Mouse (Mus musculus): ENCODE measurements around the gene Gpbar1.
"Not testable (repeated sequence)": the region's sequence is repeated elsewhere in the genome, so short reads cannot be mapped to it uniquely, and the experiment has no call there.

Gene Gpbar1

GRCm38 (mm10) chr1:74277883-74278537 is 340 bp upstream of the Gpbar1 start:
- no peak for DNase-seq (ENCODE audit: low spot score)

- no peak for DNase-seq (ENCODE audit: low spot score)
Measured at GRCm38 (mm10) chr1:74278988-74279387, 638 bp downstream of the Gpbar1 start.

DNA sequence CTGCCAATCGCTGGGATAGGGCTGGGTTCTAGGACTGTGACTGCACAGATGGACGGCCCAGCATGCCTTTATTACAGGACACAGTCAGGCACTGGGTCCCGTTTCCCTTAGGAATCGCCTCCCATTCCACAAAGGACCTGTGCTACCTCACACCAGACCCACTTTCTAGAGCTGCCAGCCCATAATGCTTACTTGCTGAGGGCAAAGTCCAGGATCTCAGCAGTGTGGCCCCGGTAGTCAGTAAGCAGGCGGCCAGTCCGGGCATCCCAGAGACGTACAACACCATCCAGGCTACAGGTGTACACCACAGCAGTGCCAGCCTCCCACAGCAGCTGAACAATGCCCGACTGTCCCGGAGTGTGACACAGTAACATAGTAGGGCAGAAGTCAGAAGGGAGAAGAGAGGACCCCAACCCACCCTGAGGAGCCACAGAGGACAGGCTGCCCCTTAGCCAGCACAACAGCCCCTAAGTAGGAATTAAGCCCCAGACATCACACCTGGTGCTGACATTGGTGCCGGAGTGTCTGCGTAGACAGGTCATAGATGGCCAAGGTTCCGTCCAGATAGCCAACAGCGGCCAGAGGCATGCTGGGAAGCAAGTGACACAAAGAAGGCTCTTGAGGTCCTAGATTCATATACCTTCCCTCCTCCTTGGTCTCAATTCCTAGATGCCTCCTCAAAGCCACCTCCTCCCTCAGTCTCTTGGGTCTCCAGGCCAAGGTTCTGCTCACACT is 2.4 kb downstream of the Gpbar1 start:
- no peak for DNase-seq (ENCODE audit: low spot score)

- no peak for DNase-seq (ENCODE audit: low spot score)
Measured at GRCm38 (mm10) chr1:74281372-74281771, 3.0 kb downstream of the Gpbar1 start.

DNA sequence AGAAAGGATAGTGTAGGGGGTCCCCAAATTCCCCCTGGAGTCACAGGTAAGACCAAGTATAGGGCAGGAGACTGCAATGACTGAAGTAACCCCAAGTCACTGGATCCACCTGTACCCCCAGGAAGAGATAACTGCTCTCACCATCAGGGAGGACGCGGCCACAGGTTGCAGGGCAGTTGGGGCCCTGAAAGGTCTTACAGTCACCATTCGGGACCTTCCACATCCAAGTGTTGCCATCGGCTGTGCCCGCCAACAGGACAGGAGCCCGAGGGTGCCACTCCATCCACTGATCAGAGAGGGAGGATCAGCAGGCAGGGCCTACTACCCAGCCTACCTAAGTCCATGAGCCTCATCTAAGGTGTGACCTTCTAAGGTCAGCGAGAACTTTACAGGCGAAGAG is 3.5 kb downstream of the Gpbar1 start:
- no peak for DNase-seq (ENCODE audit: low spot score)

GRCm38 (mm10) chr1:74282896-74283625 is 4.7 kb downstream of the Gpbar1 start:
- no peak for DNase-seq (ENCODE audit: low spot score)

DNA sequence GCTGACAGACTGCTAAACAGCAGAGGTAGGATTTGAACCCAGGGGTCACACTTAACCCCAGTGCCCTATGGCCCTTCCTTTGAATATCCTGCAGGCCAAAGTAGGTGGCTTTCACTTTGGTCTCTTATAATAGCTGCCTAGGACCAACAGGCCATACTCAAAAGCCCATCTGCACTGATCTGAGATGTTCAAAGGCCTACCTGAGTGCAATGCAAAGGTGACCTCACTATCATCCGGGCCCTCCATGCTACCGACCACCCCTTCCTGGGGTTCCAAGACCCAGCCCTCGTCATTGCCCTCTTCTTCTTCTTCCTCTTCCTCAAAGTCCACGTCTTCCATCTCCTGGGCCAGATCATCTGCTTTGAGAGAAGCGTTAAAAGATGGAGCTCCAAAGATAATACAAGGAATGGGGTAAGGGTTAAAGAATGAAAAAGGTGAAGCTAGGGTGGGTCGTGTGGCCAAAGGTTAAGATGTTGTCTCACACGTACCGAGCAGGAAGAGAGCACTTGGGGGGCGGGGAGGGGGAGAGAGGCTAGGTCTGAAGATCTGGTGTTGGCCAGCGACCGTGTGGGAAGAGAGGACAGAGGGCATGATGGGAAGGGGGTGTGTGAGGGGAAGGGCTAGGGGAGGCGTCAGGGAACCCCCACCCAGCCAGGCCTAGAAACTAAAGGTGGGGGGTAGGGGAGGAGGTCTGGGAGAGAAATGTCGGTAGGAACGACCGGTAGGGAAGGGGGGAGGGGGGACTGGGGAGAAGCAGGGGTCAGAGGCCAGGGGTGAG is 5.5 kb downstream of the Gpbar1 start:
- DNase-seq (ENCODE audit: low spot score) = peak; percentile 59

DNA sequence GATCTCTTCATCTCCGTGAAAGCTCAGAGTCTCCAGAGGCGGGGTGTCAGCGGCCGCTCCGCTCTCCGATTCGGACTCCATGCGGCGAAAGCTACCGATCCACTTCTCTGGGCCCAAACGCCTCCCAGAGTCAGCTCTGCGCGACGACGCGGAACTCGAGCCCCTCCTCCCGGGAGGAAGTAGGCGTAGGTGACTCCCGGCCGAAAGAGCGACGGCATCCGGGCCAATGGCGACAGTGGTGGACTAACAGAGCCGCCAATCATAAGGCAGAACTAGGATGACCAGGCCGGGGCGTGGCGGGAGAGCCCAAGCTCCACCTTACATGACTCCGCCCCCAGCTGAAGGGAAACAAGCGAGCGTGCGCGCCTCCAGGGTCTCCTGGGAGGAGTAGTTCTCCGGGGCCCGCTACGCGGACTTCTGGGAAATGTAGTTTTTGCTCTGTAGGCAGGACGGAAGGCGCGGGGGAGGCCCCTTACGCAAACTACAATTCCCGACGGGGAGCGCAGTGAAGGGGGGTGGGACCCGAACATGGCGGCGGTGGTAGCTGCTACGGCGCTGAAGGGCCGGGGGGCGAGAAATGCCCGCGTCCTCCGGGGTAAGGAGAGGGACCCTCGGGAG is 6.3 kb downstream of the Gpbar1 start, which contains the start of the genes Aamp and Pnkd:
TSS of gene Aamp (minus strand) at position 196 of the 618 bp plus-strand sequence.
TSS of gene Pnkd (plus strand) at position 388 of the 618 bp plus-strand sequence.
- peak; percentile 100 for DNase-seq (ENCODE audit: low spot score)

GRCm38 (mm10) chr1:74285212-74286010 is 7.1 kb downstream of the Gpbar1 start:
- no peak for DNase-seq (ENCODE audit: low spot score)

DNA sequence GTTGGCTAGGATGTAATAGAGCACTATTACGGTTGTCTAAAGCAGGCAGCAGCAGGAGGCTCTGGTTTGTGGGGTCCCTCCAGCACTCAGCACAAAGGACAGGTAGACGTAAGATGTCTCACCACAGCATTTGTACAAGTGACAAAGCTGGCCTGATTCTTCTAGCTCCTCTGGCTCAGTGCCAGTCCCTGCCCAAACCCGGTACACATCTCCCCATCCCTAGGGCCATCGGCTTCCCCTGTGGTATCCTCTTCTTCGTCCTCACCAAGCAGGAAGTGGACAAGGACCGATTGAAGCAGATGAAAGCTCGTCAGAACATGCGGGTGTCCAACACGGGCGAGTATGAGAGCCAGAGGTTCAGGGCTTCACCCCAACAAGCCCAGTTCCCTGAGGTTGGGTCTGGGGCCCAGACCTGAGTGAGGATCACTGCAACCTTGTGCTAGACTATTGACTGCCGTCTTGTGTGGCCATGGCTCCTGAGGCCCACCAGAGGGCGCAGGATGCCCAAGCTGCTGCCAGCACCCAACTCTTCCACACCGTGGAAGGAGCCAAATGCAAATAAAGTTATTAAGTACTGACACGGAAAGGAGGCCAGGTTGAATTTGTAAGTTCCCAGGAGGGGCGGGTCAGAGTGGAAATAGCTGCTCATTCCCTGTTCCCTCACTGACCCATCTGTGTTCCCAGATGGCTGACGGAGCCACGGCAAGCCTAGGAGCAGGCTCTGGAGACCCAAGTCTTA is 8.7 kb downstream of the Gpbar1 start:
- not testable (repeated sequence) for DNase-seq (ENCODE audit: low spot score)

- no peak for DNase-seq (ENCODE audit: low spot score)
Measured at GRCm38 (mm10) chr1:74288327-74288726, 10.0 kb downstream of the Gpbar1 start.

- no peak for DNase-seq (ENCODE audit: low spot score)
Measured at GRCm38 (mm10) chr1:74289248-74289647, 10.9 kb downstream of the Gpbar1 start.

- DNase-seq (ENCODE audit: low spot score) = no peak
Measured at GRCm38 (mm10) chr1:74289740-74290139, 11.4 kb downstream of the Gpbar1 start.

GRCm38 (mm10) chr1:74290141-74290540 is 11.8 kb downstream of the Gpbar1 start:
- DNase-seq (ENCODE audit: low spot score) = no peak

GRCm38 (mm10) chr1:74292331-74293020 is 14.1 kb downstream of the Gpbar1 start:
- DNase-seq (ENCODE audit: low spot score) = no peak

DNA sequence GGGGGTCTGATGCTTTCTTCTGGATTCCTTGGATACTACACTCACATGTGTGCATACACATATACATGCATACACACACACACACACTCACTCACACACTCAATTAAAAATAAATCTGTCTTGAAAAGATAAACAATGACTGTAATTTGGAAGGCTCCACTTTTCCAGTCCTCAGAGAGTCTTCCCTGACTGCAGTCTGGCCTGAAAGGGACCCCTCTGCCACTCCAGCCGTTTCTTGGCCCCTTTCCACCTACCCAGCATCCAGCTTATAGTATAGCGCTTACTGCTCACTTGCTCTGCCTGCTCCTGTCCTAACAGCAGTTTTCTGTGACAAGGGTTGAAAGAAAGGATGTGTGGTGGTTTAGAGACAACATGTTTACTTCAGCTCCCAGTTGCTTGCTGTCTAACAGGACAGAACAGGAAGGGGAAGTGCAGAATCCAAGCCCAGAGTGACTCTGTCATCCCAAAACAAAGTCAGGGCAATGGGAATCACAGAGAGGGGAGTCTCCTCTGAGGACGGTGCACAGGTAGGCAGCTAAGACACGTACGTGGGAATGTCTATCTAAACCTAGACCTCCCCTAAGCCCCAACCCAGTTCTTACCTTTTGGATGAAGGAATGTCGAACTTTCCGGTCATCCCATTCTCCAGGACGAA is 15.1 kb downstream of the Gpbar1 start:
- no peak for DNase-seq (ENCODE audit: low spot score)

DNA sequence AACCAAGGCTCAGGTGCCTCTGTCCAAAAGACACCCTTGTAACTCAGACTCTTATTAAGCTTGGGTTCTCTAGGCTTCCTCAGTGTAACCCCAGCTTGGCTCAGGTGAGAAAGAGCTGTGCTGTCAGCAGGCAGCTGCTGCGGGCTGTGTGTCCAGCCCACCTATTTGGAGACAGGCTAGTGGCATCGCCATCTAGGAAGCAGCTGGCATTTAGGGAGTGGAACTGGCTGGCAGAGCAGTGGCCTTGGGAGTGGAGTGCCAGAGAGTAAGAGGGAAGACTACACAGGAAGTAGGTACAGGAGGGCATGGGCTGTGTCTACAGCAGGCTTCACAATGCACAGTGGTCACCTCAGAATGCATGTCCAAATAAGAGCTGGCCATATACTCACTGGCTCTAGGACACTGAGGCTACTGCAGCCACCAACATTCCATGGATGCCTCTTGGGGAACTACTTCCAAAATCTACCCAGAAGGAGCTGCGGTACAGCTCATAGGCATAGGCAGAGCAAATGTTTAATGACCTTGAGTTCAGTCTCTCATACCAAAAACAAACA is 15.8 kb downstream of the Gpbar1 start:
- DNase-seq (ENCODE audit: low spot score) = no peak

DNA sequence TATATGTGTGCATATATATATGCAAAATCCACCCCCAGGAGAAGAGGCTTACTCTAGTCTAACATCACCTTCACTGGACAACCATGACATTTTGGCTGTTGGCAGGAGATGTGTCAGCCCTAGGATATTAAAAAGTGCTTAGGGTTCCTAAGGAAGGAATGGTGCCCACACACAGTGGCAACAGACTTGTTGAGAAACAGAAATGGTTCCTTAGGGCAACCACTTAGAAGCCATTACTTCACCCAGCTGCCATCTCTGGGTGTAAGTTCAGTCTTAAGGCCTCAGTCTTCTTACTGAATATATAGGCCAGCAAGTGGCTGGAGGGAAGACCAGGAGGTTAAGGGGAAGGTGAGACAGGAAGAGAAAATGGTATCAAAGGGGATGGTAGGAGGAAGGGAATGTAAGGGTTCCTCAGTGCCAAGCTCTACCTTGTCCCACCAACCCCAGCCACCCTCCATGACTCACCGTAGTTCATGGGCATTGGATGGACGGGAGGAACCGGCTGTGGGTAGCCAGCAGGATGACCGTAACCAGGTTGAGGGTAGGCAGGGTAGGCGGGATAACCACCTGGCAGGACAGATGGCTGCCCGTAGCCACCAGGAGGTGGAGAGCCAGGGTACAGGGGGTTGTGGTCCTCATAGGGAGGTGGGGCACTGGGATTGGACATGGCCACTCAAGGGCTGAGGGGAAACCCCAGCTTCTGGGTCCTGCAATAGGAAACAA is 16.5 kb downstream of the Gpbar1 start:
- no peak for DNase-seq (ENCODE audit: low spot score)
